Mouse (Mus musculus) hindbrain, embryonic 14.5 days (tissue): ENCODE measurements at regions not wholly inside any gene's neighbourhood (a gene's known extent, or its start where the extent isn't known, plus 50 kb on each side); places are given as distances from the start of the nearest gene placed in this dataset.
A peak's percentile ranks its signal among the peaks of the same experiment; 100 is the strongest.

ENCODE experiments used
- ATAC-seq: fragments of 200-750 bp; cut with Nextera tagmentation; 2 replicates; pipeline ENCODE4 v1.8.0; 2017; ENCODE audit warnings: moderate number of reproducible peaks, mild to moderate bottlenecking, moderate TSS enrichment, moderate library complexity; ENCODE audit not compliant: low FRiP score
- DNase-seq: peaks from one replicate; pipeline ENCODE4 v3.0.0-alpha.2; 2015; ENCODE audit warnings: low spot score
- H3K27ac ChIP-seq: fragments of 300-500 bp; sonication (generic); 2 replicates; pipeline ENCODE4 v1.5.1; 2014; ENCODE audit warnings: mild to moderate bottlenecking, moderate library complexity
- H3K27me3 ChIP-seq: fragments of 300-500 bp; sonication (generic); 2 replicates; pipeline ENCODE4 v1.6.1; 2014; ENCODE audit warnings: mild to moderate bottlenecking, low read length, mixed read lengths; ENCODE audit not compliant: control insufficient read depth, insufficient read depth
- H3K36me3 ChIP-seq: fragments of 300-500 bp; sonication (generic); replicated peaks from 2 replicates; pipeline ENCODE4 v1.6.1; 2014; ENCODE audit not compliant: control insufficient read depth, insufficient read depth
- H3K4me1 ChIP-seq: fragments of 300-500 bp; sonication (generic); replicated peaks from 2 replicates; pipeline ENCODE4 v1.6.1; 2014; ENCODE audit warnings: antibody characterized with exemption, low read length, mixed read lengths; ENCODE audit not compliant: control insufficient read depth, insufficient read depth
- H3K4me2 ChIP-seq: fragments of 300-500 bp; sonication (generic); replicated peaks from 2 replicates; pipeline ENCODE4 v1.6.1; 2014; ENCODE audit warnings: mild to moderate bottlenecking, moderate library complexity
- H3K4me3 ChIP-seq: fragments of 300-500 bp; sonication (generic); replicated peaks from 2 replicates; pipeline ENCODE4 v1.5.1; 2014; ENCODE audit warnings: mild to moderate bottlenecking, low read length
- H3K9ac ChIP-seq: fragments of 300-500 bp; sonication (generic); 2 replicates; pipeline ENCODE4 v1.6.1; 2014
- H3K9me3 ChIP-seq: fragments of 300-500 bp; sonication (generic); 2 replicates; pipeline ENCODE4 v1.6.1; 2016; ENCODE audit warnings: low read length; ENCODE audit not compliant: control insufficient read depth
- WGBS: fragments of 180-500 bp; shearing (Covaris S2); extraction: QIAGEN DNeasy Blood & Tissue Kit; methylation state at CpG from one replicate; pipeline ENCODE4 v1.1.7; 2014; 5-methylcytosine and 5-hydroxymethylcytosine counted together

DNA sequence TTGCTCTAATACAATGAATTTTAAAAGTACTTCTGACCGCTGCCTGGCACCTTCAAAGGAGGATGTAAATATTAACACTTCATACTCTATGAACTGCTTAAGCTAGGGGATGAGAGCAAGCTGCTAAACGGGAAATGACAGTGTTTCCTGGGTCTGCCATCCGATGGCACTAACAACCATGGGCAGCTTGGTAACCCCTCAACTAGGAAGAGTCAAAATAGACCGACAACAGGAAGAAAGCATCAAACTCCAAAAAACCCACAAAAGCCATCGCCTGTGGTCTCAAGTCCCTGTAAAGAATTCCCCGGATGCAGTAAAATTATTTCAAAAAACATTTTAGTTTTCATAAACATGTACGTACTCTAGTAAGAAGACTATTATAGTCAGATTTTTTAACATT, 175.3 kb upstream of the Smim15 start:
- no peak overlapping the region for H3K27ac ChIP-seq
- H3K9ac ChIP-seq, result no peak overlapping the region
- H3K36me3 ChIP-seq, result no peaks in the 10 kb centered on the region
- no peaks in the 10 kb centered on the region for H3K9me3 ChIP-seq
- H3K4me2 ChIP-seq, result no peak overlapping the region
- no peaks in the 10 kb centered on the region for H3K27me3 ChIP-seq
- peaks cover 38% of the 10 kb centered on the region for H3K4me1 ChIP-seq
- ATAC-seq (no peak), DNase-seq (no peak)
- WGBS, result 87% methylated on average over 7 of the region's 7 CpGs
- no peak overlapping the region for H3K4me3 ChIP-seq

DNA sequence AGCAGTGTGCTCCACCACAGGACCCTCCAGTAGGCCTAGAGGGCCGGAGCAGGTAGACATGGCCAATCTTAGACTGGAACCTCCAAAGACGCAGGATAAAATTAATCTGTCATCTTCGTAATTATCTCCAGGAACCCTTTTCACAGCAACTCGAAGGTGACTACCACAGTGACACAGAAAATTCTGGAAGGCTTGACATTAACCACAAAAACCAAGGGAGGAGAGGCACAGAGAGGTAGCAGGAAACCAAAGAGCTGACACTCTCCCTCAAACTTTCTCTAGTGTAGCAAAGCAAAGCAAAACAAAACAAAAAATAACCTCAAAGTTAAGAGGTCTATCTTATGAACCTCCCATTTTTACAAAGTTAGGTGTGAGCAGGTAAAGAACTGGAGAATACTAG, 177.4 kb upstream of the Smim15 start:
- WGBS, result 86% methylated on average over 4 of the region's 4 CpGs
- Histone ChIP-seq H3K4me1 (peaks cover 23% of the 10 kb centered on the region), H3K27ac (no peak overlapping the region), H3K9me3 (no peaks in the 10 kb centered on the region), H3K27me3 (no peaks in the 10 kb centered on the region), H3K4me3 (no peak overlapping the region), H3K36me3 (no peaks in the 10 kb centered on the region), H3K9ac (no peak overlapping the region), H3K4me2 (no peak overlapping the region)
- DNase-seq (no peak), ATAC-seq (no peak)

DNA sequence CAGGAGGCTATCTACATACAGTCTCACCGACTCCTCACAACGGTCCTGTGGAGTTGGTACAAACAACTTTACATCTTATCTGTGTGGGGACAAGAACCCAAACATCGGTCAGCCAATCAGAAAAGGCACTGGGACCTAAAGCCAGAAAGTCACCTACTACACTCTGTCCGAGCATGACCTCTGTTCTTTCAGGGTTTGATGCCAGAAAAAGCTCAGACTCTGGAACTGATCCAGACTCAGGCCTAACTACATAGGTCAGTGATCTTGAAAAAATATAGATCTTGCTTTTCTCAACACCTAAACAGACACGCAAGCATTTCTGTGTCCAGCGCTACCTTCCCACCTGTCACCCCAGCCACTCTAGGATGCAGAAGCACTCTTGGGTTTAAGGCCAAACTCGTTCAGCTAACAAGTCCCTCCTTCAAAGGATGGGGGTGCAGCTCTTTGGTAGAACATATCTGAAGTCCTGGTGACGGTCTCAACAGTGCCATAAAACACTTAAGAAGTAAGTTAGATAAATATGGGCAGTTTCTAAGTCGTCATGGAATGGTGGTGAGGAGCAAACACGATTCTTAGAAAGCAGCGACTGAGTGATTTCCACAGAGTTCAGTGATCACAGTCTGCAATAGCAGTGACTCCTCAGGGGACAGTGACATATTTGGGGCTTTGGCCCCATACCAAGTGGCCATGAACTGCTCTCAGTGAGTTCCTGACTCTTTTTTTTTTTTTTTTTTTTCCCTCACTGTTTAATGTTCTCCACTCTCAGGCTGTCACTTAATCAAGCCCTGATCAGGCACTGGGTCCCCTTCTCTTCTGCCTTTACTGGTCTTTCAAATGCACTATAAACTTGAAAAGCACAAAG, 181.2 kb upstream of the Smim15 start:
- WGBS, result 83% methylated on average over 11 of the region's 11 CpGs
- Histone ChIP-seq H3K36me3 (no peaks in the 10 kb centered on the region), H3K27me3 (no peaks in the 10 kb centered on the region), H3K4me2 (no peak overlapping the region), H3K27ac (no peak overlapping the region), H3K9ac (no peak overlapping the region), H3K4me3 (no peak overlapping the region), H3K4me1 (peaks cover 34% of the 10 kb centered on the region), H3K9me3 (no peaks in the 10 kb centered on the region)
- DNase-seq (no peak), ATAC-seq (no peak)

DNA sequence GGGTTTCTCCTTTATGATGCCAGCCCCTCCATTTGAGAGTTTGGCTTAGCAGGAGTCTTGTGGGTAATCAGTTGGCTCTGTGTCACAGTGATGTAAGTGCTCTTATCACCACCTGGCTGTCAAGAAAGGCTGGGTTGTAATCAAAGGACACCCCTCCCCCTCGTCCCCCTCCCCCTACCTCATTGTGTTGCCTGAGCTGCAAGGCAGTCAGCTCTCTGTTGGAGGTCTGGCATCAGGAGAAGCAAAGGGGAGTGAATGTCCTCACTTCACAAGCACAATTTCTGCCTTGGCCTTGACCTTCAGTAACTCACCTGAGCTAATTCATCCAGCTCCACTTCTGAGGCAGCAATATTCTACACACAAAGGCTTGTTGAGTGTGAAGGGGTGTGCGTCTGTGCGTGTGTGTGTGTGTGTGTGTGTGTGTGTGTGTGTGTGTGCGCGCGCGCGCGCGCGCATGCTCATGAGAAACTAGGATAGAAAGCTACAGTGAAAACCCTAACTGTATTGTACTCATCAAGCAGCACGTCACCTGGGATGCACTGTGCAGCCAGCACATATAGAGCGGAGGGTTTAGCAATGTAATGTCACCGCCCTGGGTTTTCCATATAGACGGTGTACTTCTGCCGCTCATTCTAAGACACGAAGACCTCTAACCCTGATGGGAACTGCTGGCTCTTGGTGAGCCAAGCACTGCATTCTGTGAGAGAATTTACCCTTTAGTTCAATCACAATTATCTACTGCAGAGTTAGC, 182.7 kb upstream of the Smim15 start:
- Histone ChIP-seq H3K36me3 (no peaks in the 10 kb centered on the region), H3K4me1 (peaks cover 34% of the 10 kb centered on the region), H3K4me2 (no peak overlapping the region), H3K9me3 (no peaks in the 10 kb centered on the region), H3K27ac (0 out of 2 replicates have a peak overlapping the region, but pooled peaks have one; percentile 0), H3K9ac (no peak overlapping the region), H3K4me3 (no peak overlapping the region), H3K27me3 (no peaks in the 10 kb centered on the region)
- no peak for DNase-seq
- WGBS, result 69% methylated on average over 17 of the region's 17 CpGs
- ATAC-seq, result peak; percentile 43; the same call in 1 of the 2 replicates

DNA sequence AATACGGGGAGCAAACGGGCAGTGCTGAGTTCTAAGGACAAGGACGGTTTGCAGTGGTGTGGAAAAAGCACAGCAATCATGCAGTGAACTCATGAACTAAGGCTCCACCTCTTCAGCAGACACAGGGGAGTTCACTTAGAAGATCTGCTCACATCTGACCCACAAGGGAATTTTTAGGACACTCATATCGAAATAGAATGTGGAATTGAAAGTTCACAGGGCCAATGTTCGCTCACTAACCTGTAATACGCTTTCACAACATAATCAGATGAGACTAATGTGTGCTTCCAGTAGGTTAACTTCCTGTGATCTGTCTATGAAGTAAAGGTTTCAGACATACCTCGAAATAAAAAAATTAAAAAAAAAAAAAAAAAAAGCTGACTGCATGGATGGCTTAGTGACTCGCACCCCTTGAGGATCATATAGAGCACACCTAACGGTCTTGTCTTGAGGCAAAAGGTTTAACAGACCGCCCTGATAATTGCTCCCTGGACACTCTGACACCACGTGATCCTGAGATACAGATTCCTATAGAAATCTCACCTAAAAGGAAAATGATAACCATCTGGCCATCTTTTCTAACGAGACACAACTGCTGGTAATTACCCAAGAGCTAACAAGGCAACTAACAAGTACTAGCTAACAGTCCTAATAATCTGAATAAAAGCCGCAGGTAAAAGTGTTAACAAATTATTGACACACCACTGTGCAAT, 187.0 kb upstream of the Smim15 start:
- DNase-seq, result no peak
- H3K27me3 ChIP-seq, result no peaks in the 10 kb centered on the region
- H3K36me3 ChIP-seq, result no peaks in the 10 kb centered on the region
- ATAC-seq, result no peak
- no peak overlapping the region for H3K9ac ChIP-seq
- H3K4me1 ChIP-seq, result peaks cover 32% of the 10 kb centered on the region
- no peaks in the 10 kb centered on the region for H3K9me3 ChIP-seq
- no peak overlapping the region for H3K4me2 ChIP-seq
- no peak overlapping the region for H3K27ac ChIP-seq
- H3K4me3 ChIP-seq, result no peak overlapping the region
- WGBS, result 76% methylated on average over 13 of the region's 13 CpGs

DNA sequence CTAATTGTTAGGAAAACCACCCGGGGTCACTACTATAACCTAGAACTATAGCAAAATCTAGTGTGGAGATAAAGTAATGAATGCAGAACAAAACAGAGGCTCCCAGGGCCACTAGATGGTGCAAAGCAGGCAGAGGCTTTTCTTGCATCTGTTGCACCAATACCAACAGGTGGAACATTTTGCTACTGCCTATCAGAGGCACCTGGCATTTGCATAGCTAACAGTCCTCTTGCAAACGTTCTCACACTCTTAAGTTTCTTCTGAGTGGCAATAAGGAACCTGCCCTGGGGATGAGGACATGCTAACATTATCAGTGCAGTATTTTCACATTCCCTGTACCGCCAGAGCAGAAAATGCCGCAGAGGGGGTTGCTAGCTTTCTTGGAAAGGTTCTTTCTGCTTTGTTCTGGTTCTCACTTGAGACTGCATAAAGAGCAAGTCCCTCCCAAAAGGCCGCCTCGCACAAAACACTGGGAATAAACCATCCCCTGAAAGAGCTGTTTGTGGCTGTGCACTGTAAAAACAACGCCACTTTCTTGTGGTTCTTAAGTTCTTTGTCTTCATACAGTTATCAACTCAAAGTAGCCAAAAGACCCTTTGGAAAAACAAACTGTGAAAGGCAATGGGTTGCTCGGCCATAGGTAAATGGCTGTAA, 193.2 kb upstream of the Smim15 start:
- no peak for ATAC-seq
- Histone ChIP-seq H3K4me1 (peaks cover 58% of the 10 kb centered on the region), H3K9me3 (no peaks in the 10 kb centered on the region), H3K27ac (no peak overlapping the region), H3K4me3 (no peak overlapping the region), H3K27me3 (no peaks in the 10 kb centered on the region), H3K36me3 (no peaks in the 10 kb centered on the region), H3K9ac (no peak overlapping the region), H3K4me2 (no peak overlapping the region)
- 57% methylated on average over 8 of the region's 8 CpGs for WGBS
- no peak for DNase-seq

DNA sequence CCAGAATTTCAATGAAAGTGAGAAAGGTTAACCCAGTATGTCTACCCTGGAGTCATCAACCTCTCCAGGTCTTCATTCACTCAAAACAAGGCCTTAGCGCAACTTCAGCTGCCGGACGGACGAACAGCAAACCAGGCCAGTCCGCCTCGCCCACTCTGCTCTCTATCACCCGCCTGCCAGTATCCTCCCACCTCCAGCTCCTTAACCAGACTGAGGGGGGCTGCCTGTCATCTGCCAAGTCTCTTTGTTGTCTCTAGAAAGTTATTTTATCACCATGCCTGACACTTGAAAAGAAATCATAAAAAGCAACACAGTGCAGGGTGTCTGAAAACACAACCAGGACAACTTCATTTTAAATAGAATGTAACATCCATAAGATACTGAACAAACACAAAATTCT, 195.4 kb upstream of the Smim15 start:
- WGBS, result 54% methylated on average over 7 of the region's 7 CpGs
- Histone ChIP-seq H3K27ac (no peak overlapping the region), H3K4me1 (peaks cover 66% of the 10 kb centered on the region), H3K4me3 (no peak overlapping the region), H3K4me2 (no peak overlapping the region), H3K27me3 (no peaks in the 10 kb centered on the region), H3K9me3 (no peaks in the 10 kb centered on the region), H3K9ac (no peak overlapping the region), H3K36me3 (no peaks in the 10 kb centered on the region)
- ATAC-seq (no peak), DNase-seq (no peak)

DNA sequence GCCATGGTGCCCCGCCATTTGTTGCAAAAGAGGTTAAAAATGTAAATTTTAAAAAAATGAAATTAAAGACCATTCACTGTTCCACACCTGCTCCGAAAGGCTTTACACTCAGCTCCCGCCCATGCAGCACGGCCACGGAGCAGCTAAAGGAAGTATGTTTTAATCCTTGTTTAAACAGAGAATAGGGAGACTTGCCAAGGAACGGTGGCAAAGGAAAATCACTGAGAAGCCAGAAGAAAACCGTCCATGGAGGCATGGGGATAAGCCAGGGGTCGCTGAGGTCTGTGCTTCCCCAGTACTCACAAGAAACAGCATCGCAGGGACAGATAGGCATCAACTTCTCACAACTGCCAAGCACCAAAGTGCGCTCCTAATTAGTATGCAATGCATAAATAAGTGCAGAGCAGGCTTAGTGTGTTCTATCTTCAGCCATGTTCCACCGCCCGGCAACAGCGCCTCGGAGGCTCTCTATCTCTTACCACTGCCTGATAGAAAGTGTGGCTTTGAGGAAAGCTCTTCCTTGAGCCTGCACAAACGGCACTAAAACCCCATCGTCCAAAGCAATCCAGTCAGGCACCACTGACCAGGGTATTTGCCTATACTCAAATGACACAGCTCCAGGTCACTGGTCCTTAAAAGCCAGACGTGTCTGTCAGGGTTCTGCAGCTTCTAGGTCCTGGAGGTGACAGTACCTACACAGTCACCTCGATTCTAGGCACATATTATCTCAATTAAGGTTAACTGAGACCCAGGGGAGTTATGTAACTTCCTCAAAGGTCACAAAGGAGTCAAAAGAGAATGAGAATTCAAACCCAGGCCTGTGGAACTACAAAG, 196.8 kb upstream of the Smim15 start:
- H3K4me3 ChIP-seq, result no peak overlapping the region
- no peak for DNase-seq
- no peaks in the 10 kb centered on the region for H3K9me3 ChIP-seq
- peak; percentile 52; the same call in 1 of the 2 replicates for ATAC-seq
- peak overlapping the region; percentile 25 for H3K4me2 ChIP-seq
- H3K27me3 ChIP-seq, result no peaks in the 10 kb centered on the region
- H3K27ac ChIP-seq, result peak overlapping the region; percentile 44
- 34% methylated on average over 18 of the region's 18 CpGs for WGBS
- H3K4me1 ChIP-seq, result peaks cover 71% of the 10 kb centered on the region
- H3K9ac ChIP-seq, result peak overlapping the region; percentile 2; the same call in 1 of the 2 replicates
- H3K36me3 ChIP-seq, result no peaks in the 10 kb centered on the region
